Mouse (Mus musculus): ENCODE measurements around the gene Gm9958. TPM values are rescaled to one million over a fixed set of nuclear protein-coding genes. Genes with fewer than 3 reads are reported as not detected.

The Gm9958 gene
- 1 to 10 TPM; 2.2 to 2.5 TPM for polyA plus RNA-seq (2017; shearing (Covaris generic))

- ATAC-seq = no peak
Measured at GRCm38 (mm10) chr5:90367067-90367303, at the start of gene Gm9958. TSS of gene Gm9958 (plus strand) at chr5:90367204.

GRCm38 (mm10) chr5:90331071-90331470 lies 35.9 kb upstream of the Gm9958 start:
- ATAC-seq = peak; percentile 34

- no peak for ATAC-seq
Measured at GRCm38 (mm10) chr5:90332478-90332877, 34.5 kb upstream of the Gm9958 start.

GRCm38 (mm10) chr5:90338177-90339091 lies 28.6 kb upstream of the Gm9958 start:
- no peak for ATAC-seq

- ATAC-seq = peak; percentile 95
Measured at GRCm38 (mm10) chr5:90339129-90339952, 27.7 kb upstream of the Gm9958 start.

- ATAC-seq = no peak
Measured at GRCm38 (mm10) chr5:90339953-90340343, 27.1 kb upstream of the Gm9958 start.

- no peak for ATAC-seq
Measured at GRCm38 (mm10) chr5:90340847-90341246, 26.2 kb upstream of the Gm9958 start.

GRCm38 (mm10) chr5:90346877-90347276 lies 20.1 kb upstream of the Gm9958 start:
- no peak for ATAC-seq

GRCm38 (mm10) chr5:90353552-90354317 lies 13.3 kb upstream of the Gm9958 start:
- no peak for ATAC-seq

- no peak for ATAC-seq
Measured at GRCm38 (mm10) chr5:90355824-90356223, 11.2 kb upstream of the Gm9958 start.

GRCm38 (mm10) chr5:90364526-90364925 lies 2.5 kb upstream of the Gm9958 start:
- ATAC-seq = peak; percentile 59

- peak; percentile 18 for ATAC-seq
Measured at GRCm38 (mm10) chr5:90365141-90365951, 1.7 kb upstream of the Gm9958 start.

GRCm38 (mm10) chr5:90366121-90367066 lies 610 bp upstream of the Gm9958 start, which contains the start of gene Ankrd17:
TSS of gene Ankrd17 (minus strand) at chr5:90366577.
- peak; percentile 75 for ATAC-seq

- ATAC-seq = no peak
Measured at GRCm38 (mm10) chr5:90370401-90370800, 3.4 kb downstream of the Gm9958 start.

GRCm38 (mm10) chr5:90373708-90374107 lies 6.7 kb downstream of the Gm9958 start:
- no peak for ATAC-seq

GRCm38 (mm10) chr5:90381458-90381857 lies 14.5 kb downstream of the Gm9958 start:
- ATAC-seq = no peak

GRCm38 (mm10) chr5:90383080-90383479 lies 16.1 kb downstream of the Gm9958 start:
- peak; percentile 92 for ATAC-seq

GRCm38 (mm10) chr5:90393764-90394163 lies 26.8 kb downstream of the Gm9958 start:
- ATAC-seq = no peak

GRCm38 (mm10) chr5:90394322-90394721 lies 27.3 kb downstream of the Gm9958 start:
- ATAC-seq = no peak

GRCm38 (mm10) chr5:90396817-90397216 lies 29.8 kb downstream of the Gm9958 start:
- no peak for ATAC-seq

GRCm38 (mm10) chr5:90405210-90405609 lies 38.2 kb downstream of the Gm9958 start:
- no peak for ATAC-seq

All from CD4-positive, CD25-positive, alpha-beta regulatory T cell, adult 4 months (primary cell).